Mouse (Mus musculus) forebrain, embryonic 12.5 days (tissue): ENCODE data around the gene Nop2. TPM values are rescaled to one million over a fixed set of nuclear protein-coding genes. Genes with fewer than 3 reads are reported as not detected.

ENCODE experiments used
- ATAC-seq: fragments of 200-750 bp; cut with Nextera tagmentation; 2 replicates; pipeline ENCODE4 v1.8.0; 2017; ENCODE audit warnings: moderate TSS enrichment; ENCODE audit not compliant: low FRiP score
- H3K27ac ChIP-seq: fragments of 300-500 bp; sonication (generic); 2 replicates; pipeline ENCODE4 v1.5.1; 2016; ENCODE audit warnings: mild to moderate bottlenecking
- H3K27me3 ChIP-seq: fragments of 300-500 bp; sonication (generic); 2 replicates; pipeline ENCODE4 v1.6.1; 2016; ENCODE audit warnings: mild to moderate bottlenecking
- H3K36me3 ChIP-seq: fragments of 300-500 bp; sonication (generic); replicated peaks from 2 replicates; pipeline ENCODE4 v1.6.1; 2016; ENCODE audit warnings: mild to moderate bottlenecking
- H3K4me1 ChIP-seq: fragments of 300-500 bp; sonication (generic); 2 replicates; pipeline ENCODE4 v1.6.1; 2016
- H3K4me2 ChIP-seq: fragments of 300-500 bp; sonication (generic); 2 replicates; pipeline ENCODE4 v1.6.1; 2016; ENCODE audit warnings: mild to moderate bottlenecking, moderate library complexity
- H3K4me3 ChIP-seq: fragments of 300-500 bp; sonication (generic); replicated peaks from 2 replicates; pipeline ENCODE4 v1.5.1; 2016; ENCODE audit warnings: mild to moderate bottlenecking
- H3K9ac ChIP-seq: fragments of 300-500 bp; sonication (generic); 2 replicates; pipeline ENCODE4 v1.6.1; 2016; ENCODE audit warnings: mild to moderate bottlenecking
- H3K9me3 ChIP-seq: fragments of 300-500 bp; sonication (generic); 2 replicates; pipeline ENCODE4 v1.6.1; 2016
- WGBS: fragments of 180-500 bp; shearing (Covaris S2); methylation state at CpG from one replicate; pipeline ENCODE4 v1.1.7; 2016; 5-methylcytosine and 5-hydroxymethylcytosine counted together
- polyA plus RNA-seq: library from polyadenylated mRNA; unstranded; fragments of >200 nt; fragmentation: Nextera tagmentation; extraction: Ambion mirVana; gene quantifications from 2 replicates; pipeline ENCODE4 v1.2.1, GENCODE M21; 2016

Nop2 gene
- polyA plus RNA-seq, 1 experiment from 2014 or later: 63.6 TPM

GRCm38 (mm10) chr6:125147329-125147728 is 15.6 kb downstream of the Nop2 start:
- H3K9ac ChIP-seq: 0 out of 2 replicates have a peak overlapping the region, but pooled peaks have one; percentile 9
- H3K4me1 ChIP-seq: peaks cover 44% of the 10 kb centered on the region
- no peaks in the 10 kb centered on the region for H3K9me3 ChIP-seq
- WGBS: 70% methylated on average over 10 of the region's 10 CpGs
- no peak overlapping the region for H3K4me3 ChIP-seq
- H3K36me3 ChIP-seq: peaks cover 30% of the 10 kb centered on the region
- no peaks in the 10 kb centered on the region for H3K27me3 ChIP-seq
- H3K27ac ChIP-seq: 0 out of 2 replicates have a peak overlapping the region, but pooled peaks have one; percentile 25
- no peak for ATAC-seq
- H3K4me2 ChIP-seq: peak overlapping the region; percentile 65

- Histone ChIP-seq H3K27ac (0 out of 2 replicates have a peak overlapping the region, but pooled peaks have one; percentile 5), H3K4me3 (no peak overlapping the region), H3K4me2 (no peak overlapping the region), H3K9me3 (no peaks in the 10 kb centered on the region), H3K9ac (peak overlapping the region; percentile 36; the same call in 1 of the 2 replicates), H3K36me3 (peaks cover 38% of the 10 kb centered on the region), H3K4me1 (peaks cover 44% of the 10 kb centered on the region), H3K27me3 (no peaks in the 10 kb centered on the region)
- 80% methylated on average over 18 of the region's 18 CpGs for WGBS
- ATAC-seq: no peak
These were observed 16.7 kb downstream of the Nop2 start for GRCm38 (mm10) chr6:125148251-125148925.

GRCm38 (mm10) chr6:125148926-125149568 is 17.3 kb downstream of the Nop2 start:
- H3K27me3 ChIP-seq: no peaks in the 10 kb centered on the region
- no peak overlapping the region for H3K4me3 ChIP-seq
- H3K4me1 ChIP-seq: peaks cover 44% of the 10 kb centered on the region
- no peak for ATAC-seq
- no peak overlapping the region for H3K9ac ChIP-seq
- no peaks in the 10 kb centered on the region for H3K9me3 ChIP-seq
- no peak overlapping the region for H3K4me2 ChIP-seq
- H3K27ac ChIP-seq: no peak overlapping the region
- peaks cover 37% of the 10 kb centered on the region for H3K36me3 ChIP-seq
- WGBS: 85% methylated on average over 16 of the region's 16 CpGs

- peaks cover 41% of the 10 kb centered on the region for H3K4me1 ChIP-seq
- 80% methylated on average over 7 of the region's 7 CpGs for WGBS
- no peaks in the 10 kb centered on the region for H3K9me3 ChIP-seq
- no peak for ATAC-seq
- peaks cover 35% of the 10 kb centered on the region for H3K36me3 ChIP-seq
- no peak overlapping the region for H3K27ac ChIP-seq
- H3K27me3 ChIP-seq: no peaks in the 10 kb centered on the region
- H3K9ac ChIP-seq: no peak overlapping the region
- no peak overlapping the region for H3K4me2 ChIP-seq
- H3K4me3 ChIP-seq: no peak overlapping the region
These were observed 17.9 kb downstream of the Nop2 start for GRCm38 (mm10) chr6:125149569-125149950.

- Histone ChIP-seq H3K9ac (no peak overlapping the region), H3K4me2 (no peak overlapping the region), H3K9me3 (no peaks in the 10 kb centered on the region), H3K27ac (no peak overlapping the region), H3K4me3 (no peak overlapping the region), H3K27me3 (no peaks in the 10 kb centered on the region), H3K36me3 (peaks cover 54% of the 10 kb centered on the region), H3K4me1 (peaks cover 26% of the 10 kb centered on the region)
- WGBS: 87% methylated on average over 22 of the region's 22 CpGs
- no peak for ATAC-seq
These were observed 20.7 kb downstream of the Nop2 start for GRCm38 (mm10) chr6:125152212-125153017.

DNA sequence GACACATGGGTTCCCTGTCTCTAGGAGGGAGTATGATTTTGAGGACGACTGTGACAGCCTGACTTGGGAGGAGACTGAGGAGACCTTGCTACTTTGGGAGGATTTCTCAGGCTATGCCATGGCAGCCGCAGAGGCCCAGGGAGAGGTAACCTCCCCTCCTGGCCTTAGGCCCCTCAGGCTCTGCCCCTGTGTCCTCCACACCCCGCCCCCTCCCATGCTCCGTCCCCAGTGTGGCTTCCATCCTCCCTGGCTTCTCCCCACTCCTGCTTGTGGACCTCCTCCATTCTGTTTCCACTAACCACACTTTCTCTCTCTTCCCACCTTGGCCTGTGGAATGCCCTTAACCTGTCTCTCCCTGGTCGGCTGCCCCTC is 21.3 kb downstream of the Nop2 start:
- peaks cover 60% of the 10 kb centered on the region for H3K36me3 ChIP-seq
- peaks cover 26% of the 10 kb centered on the region for H3K4me1 ChIP-seq

DNA sequence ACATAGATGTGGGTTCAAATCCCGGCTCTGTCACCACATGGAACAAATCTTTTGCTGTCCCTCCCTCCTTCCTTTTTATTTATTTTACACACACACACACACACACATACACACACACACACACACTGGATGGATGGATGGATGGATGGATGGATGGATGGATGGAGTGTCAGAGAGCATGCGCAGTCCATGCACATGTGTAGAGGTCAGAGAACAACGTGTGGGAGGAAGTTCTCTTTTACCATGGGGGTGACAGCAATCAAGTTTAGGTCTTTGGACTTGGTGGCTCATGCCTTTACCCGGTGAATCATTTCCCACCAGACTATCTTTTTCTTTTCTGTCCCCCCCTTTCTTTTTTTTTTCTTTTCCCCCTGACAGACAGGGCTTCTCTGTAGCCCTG is 22.0 kb downstream of the Nop2 start:
- WGBS: 94% methylated on average over 4 of the region's 4 CpGs
- H3K4me3 ChIP-seq: no peak overlapping the region
- ATAC-seq: no peak
- H3K27ac ChIP-seq: no peak overlapping the region
- H3K36me3 ChIP-seq: peaks cover 63% of the 10 kb centered on the region
- H3K4me1 ChIP-seq: peaks cover 20% of the 10 kb centered on the region
- no peaks in the 10 kb centered on the region for H3K9me3 ChIP-seq
- H3K9ac ChIP-seq: no peak overlapping the region
- H3K4me2 ChIP-seq: no peak overlapping the region
- no peaks in the 10 kb centered on the region for H3K27me3 ChIP-seq

More for the DNA sequence above, 21.3 kb downstream of the Nop2 start:
- no peak overlapping the region for H3K4me3 ChIP-seq
- H3K27ac ChIP-seq: no peak overlapping the region
- 88% methylated on average over 5 of the region's 5 CpGs for WGBS
- no peaks in the 10 kb centered on the region for H3K9me3 ChIP-seq
- no peak for ATAC-seq
- no peak overlapping the region for H3K9ac ChIP-seq
- no peak overlapping the region for H3K4me2 ChIP-seq
- no peaks in the 10 kb centered on the region for H3K27me3 ChIP-seq

DNA sequence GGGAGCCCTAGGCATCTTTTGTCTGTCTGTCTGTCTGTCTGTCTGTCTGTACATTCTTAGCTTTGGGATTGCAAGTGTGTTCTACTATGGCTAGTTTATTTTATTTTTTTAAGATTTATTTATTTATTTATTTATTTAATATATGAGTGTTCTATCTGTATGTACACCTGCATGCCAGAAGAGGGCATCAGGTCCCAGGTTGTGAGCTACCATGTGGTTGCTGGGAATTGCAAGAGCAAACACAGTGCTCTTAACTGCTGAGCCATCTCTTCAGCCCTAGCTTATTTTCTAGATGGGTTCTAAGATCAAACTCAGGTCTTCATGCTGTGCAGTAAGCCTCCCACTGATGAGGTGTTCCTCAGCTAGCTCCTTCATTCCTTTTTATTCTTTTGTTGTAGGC is 22.8 kb downstream of the Nop2 start:
- H3K9ac ChIP-seq: no peak overlapping the region
- ATAC-seq: no peak
- peaks cover 69% of the 10 kb centered on the region for H3K36me3 ChIP-seq
- H3K4me3 ChIP-seq: no peak overlapping the region
- H3K27ac ChIP-seq: no peak overlapping the region
- no peaks in the 10 kb centered on the region for H3K27me3 ChIP-seq
- no peak overlapping the region for H3K4me2 ChIP-seq
- no peaks in the 10 kb centered on the region for H3K9me3 ChIP-seq
- H3K4me1 ChIP-seq: peaks cover 15% of the 10 kb centered on the region

DNA sequence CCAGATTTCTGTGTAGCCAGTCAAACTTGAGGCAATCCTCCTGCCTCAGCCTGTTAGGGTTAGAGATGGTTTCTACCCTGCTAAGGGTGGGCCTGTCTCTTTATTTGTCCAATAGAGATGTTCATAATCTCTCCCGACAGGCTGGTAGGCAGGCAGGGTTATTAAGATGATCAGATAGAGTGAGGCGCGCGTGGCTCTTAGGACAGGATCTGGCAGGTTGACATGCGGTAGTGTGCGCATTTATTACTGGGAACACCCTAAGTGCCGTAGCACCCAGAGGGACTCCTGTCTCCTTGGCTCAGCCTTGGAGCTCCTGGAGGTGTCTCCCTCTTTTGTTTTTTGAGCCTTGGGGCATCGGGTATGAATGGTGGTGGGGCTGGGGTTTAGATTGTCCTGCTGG is 23.6 kb downstream of the Nop2 start:
- Histone ChIP-seq H3K27me3 (no peaks in the 10 kb centered on the region), H3K4me1 (peaks cover 20% of the 10 kb centered on the region), H3K4me3 (no peak overlapping the region), H3K36me3 (peaks cover 76% of the 10 kb centered on the region), H3K9ac (no peak overlapping the region), H3K4me2 (no peak overlapping the region), H3K9me3 (no peaks in the 10 kb centered on the region), H3K27ac (no peak overlapping the region)
- WGBS: 92% methylated on average over 8 of the region's 8 CpGs
- ATAC-seq: no peak

DNA sequence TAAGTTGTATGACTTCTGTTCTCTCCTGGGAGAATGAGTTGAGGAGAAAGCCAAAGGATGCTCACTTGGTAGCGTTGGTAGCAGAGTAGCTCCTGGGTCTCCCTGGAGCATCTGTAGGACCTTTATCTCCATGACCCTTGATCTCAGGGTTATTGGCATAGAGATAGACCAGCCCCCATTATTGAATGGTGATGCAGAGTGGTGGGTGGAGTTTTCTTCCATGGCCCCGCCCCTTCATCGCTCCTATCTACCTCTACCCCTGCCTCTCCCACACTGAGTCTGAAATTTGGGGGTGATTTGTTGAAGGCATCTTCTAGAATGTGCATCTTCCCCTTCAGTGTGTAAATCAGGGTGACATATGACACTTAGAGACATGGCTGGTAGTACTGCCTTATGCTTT is 24.8 kb downstream of the Nop2 start:
- no peak overlapping the region for H3K4me3 ChIP-seq
- H3K4me1 ChIP-seq: peaks cover 32% of the 10 kb centered on the region
- H3K9me3 ChIP-seq: no peaks in the 10 kb centered on the region
- no peak overlapping the region for H3K9ac ChIP-seq
- no peaks in the 10 kb centered on the region for H3K27me3 ChIP-seq
- no peak for ATAC-seq
- H3K27ac ChIP-seq: no peak overlapping the region
- no peak overlapping the region for H3K4me2 ChIP-seq
- WGBS: 87% methylated on average over 3 of the region's 3 CpGs
- H3K36me3 ChIP-seq: peaks cover 83% of the 10 kb centered on the region

- no peak for ATAC-seq
- Histone ChIP-seq H3K4me1 (peaks cover 34% of the 10 kb centered on the region), H3K4me3 (no peak overlapping the region), H3K9ac (peak overlapping the region; percentile 13; the same call in 1 of the 2 replicates), H3K9me3 (no peaks in the 10 kb centered on the region), H3K27me3 (no peaks in the 10 kb centered on the region), H3K4me2 (no peak overlapping the region), H3K36me3 (peaks cover 80% of the 10 kb centered on the region), H3K27ac (peak overlapping the region; percentile 65)
- 33% methylated on average over 7 of the region's 7 CpGs for WGBS
These were observed 25.4 kb downstream of the Nop2 start for GRCm38 (mm10) chr6:125156903-125157614.

DNA sequence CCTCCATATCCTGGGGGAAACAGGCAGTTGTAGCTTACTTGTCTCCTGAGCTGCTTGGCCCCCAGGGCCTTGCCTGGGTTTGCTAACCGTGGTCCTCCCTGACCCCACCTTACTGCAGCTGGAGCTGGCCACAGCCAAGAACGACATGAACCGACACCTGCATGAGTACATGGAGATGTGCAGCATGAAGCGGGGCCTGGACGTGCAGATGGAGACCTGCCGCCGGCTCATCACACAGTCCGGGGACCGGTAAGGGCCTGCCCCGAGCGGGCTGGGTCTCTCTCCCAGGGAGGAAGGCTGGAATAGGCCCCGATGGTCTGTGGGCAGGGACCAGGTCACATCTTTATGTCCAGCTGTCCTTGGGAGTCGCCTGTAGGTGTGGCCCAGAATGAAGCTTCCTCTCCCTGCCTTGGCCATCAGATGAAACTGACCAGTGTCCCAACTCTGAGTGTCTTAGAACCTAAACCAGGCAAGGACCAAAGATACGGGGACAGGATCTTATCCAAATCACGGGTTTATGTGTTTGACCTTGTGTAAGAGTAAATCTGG is 27.3 kb downstream of the Nop2 start:
- H3K36me3 ChIP-seq: peaks cover 78% of the 10 kb centered on the region
- WGBS: 88% methylated on average over 15 of the region's 15 CpGs

More for the DNA sequence above, 27.3 kb downstream of the Nop2 start:
- no peak for ATAC-seq
- H3K4me2 ChIP-seq: no peak overlapping the region
- H3K4me1 ChIP-seq: peaks cover 45% of the 10 kb centered on the region
- H3K27ac ChIP-seq: no peak overlapping the region; the same call in 1 of the 2 replicates
- H3K9ac ChIP-seq: no peak overlapping the region
- H3K27me3 ChIP-seq: no peaks in the 10 kb centered on the region
- H3K4me3 ChIP-seq: no peak overlapping the region
- no peaks in the 10 kb centered on the region for H3K9me3 ChIP-seq
